Mouse (Mus musculus) cerebellum, adult 2 months (tissue): ENCODE results near the gene Igflr1. TPM values are rescaled to one million over a fixed set of nuclear protein-coding genes. Genes with fewer than 3 reads are reported as not detected.

Source experiments
- DNase-seq, 2 experiments: peaks; one replicate each; pipeline ENCODE4 v3.0.0; 2021
- H3K27ac ChIP-seq: fragments of 200-500 bp; 2 replicates; pipeline ENCODE4 v1.5.1; 2012; ENCODE audit warnings: low read length, control low read depth, inconsistent platforms; ENCODE audit not compliant: insufficient read depth
- H3K27me3 ChIP-seq: fragments of 200-500 bp; 2 replicates; pipeline ENCODE4 v1.6.1; 2012; ENCODE audit warnings: inconsistent platforms, mild to moderate bottlenecking, low read length, moderate library complexity; ENCODE audit not compliant: control insufficient read depth, insufficient read depth
- H3K4me1 ChIP-seq: fragments of 200-500 bp; 2 replicates; pipeline ENCODE4 v1.6.1; 2011; ENCODE audit warnings: low read length; ENCODE audit not compliant: control insufficient read depth, insufficient read depth
- H3K4me3 ChIP-seq: fragments of 200-500 bp; replicated peaks from 2 replicates; pipeline ENCODE3; 2011; ENCODE audit warnings: mild to moderate bottlenecking, low read depth, low read length, control low read depth; ENCODE audit not compliant: insufficient read depth
- CTCF ChIP-seq: fragments of 200-500 bp; IDR thresholded peaks from 2 replicates; pipeline ENCODE4 v1.5.1; 2011; ENCODE audit warnings: low read depth, mild to moderate bottlenecking, control low read depth, low read length, moderate library complexity, borderline replicate concordance; ENCODE audit not compliant: insufficient read depth
- POLR2A ChIP-seq: fragments of 200-500 bp; IDR thresholded peaks from 2 replicates; pipeline ENCODE4 v1.6.1; 2011; ENCODE audit warnings: low read length, control low read depth, borderline replicate concordance; ENCODE audit not compliant: insufficient read depth
- WGBS: fragments of 180-500 bp; shearing (Covaris S2); methylation state at CpG from one replicate; pipeline ENCODE4 v1.1.7; 2018; 5-methylcytosine and 5-hydroxymethylcytosine counted together
- polyA plus RNA-seq: library from polyadenylated mRNA; depleted of rRNA; stranded (reverse); fragments of >200 nt; gene quantifications from 2 replicates; pipeline ENCODE4 v1.2.3, GENCODE M21; 2012

Igflr1 gene
- polyA plus RNA-seq, 1 experiment, result 8.3 TPM

GRCm38 (mm10) chr7:30593579-30594509 is 28.6 kb downstream of the Igflr1 start:
- H3K27ac ChIP-seq, result no peak overlapping the region
- no peak overlapping the region for H3K4me3 ChIP-seq
- 52% methylated on average over 10 of the region's 10 CpGs for WGBS

DNA sequence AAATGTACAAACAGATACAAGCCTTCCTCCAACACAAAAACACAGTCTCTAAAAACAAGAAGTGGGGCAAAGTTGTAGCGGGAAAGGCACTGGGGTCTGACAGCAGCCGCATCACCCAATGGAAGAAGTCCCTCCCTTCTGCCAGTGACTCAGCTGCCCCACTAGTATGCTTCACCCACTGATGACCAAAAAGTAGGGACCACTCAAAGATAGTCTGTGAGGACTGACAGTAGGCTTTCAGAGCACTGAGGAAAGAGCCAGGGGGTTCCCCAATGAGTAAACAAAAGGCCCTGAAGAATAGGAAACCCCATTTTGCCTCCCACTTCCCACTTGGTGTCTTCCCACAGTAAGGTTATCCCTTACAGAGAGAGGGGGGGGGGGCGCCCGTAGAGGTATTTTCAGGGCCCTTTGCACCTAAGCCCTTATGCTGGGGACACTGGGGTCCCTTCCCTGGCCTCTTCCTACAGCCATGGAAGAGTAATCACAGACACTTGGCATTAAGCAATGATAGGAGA is 29.3 kb downstream of the Igflr1 start:
- H3K27me3 ChIP-seq, result no peaks in the 10 kb centered on the region
- no peak overlapping the region for H3K4me3 ChIP-seq
- no peaks in the 10 kb centered on the region for H3K4me1 ChIP-seq
- H3K27ac ChIP-seq, result no peak overlapping the region
- WGBS, result 58% methylated on average over 4 of the region's 4 CpGs
- TF ChIP-seq CTCF (no peak), POLR2A (no peak)
- no peak for DNase-seq

More at GRCm38 (mm10) chr7:30593579-30594509, 28.6 kb downstream of the Igflr1 start:
- no peak for DNase-seq
- no peaks in the 10 kb centered on the region for H3K27me3 ChIP-seq
- TF ChIP-seq CTCF, result no peak
- TF ChIP-seq POLR2A, result no peak
- no peaks in the 10 kb centered on the region for H3K4me1 ChIP-seq

DNA sequence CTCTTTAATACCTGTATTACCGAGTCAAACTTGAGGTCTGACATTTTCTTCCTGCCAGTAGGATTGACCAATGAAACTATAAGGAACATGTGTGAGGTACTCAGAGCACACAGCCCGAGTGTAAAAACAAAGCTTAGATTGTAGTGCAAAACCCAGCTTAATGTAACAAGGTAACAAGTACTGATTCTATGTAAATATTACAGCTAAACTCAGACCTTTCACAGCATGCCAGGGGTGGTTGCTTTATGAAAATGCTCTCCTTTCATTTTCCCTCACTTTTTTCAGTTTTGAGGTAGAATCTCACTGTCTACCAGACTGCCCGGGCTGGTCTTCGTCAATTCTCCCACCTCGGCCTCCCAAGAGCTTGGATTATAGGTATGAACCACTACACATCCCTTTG is 30.9 kb downstream of the Igflr1 start:
- H3K4me1 ChIP-seq, result peaks cover 6% of the 10 kb centered on the region
- no peak for TF ChIP-seq CTCF
- no peak for TF ChIP-seq POLR2A
- H3K27me3 ChIP-seq, result no peaks in the 10 kb centered on the region
- WGBS, result 84% methylated on average over 5 of the region's 5 CpGs
- H3K4me3 ChIP-seq, result no peak overlapping the region
- DNase-seq, result no peak
- H3K27ac ChIP-seq, result no peak overlapping the region

DNA sequence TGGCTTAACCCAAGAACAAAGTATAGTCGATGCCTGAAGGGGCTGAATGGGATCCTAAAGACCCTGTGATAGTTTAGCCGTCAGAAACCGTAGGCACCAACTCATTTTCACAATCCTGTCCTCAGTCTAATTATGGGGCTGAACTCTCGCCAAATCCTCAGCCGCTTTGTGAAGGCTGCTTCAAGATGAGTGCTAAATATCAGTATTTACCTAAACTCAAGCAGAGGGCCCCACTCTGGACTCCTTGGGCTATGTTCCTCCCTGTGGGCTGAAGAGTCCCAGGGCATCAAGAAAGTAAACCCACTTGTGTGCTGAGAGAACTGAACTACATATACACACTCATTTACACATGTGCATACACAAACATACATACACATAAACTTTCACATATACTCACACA is 31.6 kb downstream of the Igflr1 start:
- H3K27me3 ChIP-seq, result no peaks in the 10 kb centered on the region
- no peak for TF ChIP-seq POLR2A
- TF ChIP-seq CTCF, result no peak
- DNase-seq, result no peak
- H3K4me3 ChIP-seq, result no peak overlapping the region
- H3K27ac ChIP-seq, result no peak overlapping the region
- peaks cover 6% of the 10 kb centered on the region for H3K4me1 ChIP-seq
- 59% methylated on average over 5 of the region's 5 CpGs for WGBS

DNA sequence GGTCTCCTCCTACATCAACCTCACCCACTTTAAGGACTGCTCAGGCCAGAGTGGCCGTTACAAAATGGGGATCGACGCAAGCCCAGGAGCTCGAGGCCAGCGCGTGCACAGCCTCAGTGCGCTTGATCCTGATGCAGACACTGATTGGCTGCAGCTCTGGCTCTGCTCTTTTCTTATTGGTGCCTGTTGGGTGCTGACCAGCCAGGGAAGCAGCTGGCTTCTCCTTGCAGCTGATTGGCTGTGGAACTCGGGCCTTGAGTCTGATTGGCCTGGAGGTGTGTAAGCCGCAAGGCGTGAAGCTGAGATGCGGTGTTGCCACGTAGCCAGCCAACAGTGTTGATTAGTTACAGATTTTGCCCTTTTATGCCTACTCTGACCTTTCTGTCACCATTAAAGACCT is 33.6 kb downstream of the Igflr1 start, which contains the start of gene Zbtb32:
Zbtb32 (minus strand) TSS at position 124 of the 400 bp plus-strand sequence.
- no peaks in the 10 kb centered on the region for H3K27me3 ChIP-seq
- peaks cover 6% of the 10 kb centered on the region for H3K4me1 ChIP-seq
- peak within 1 kb of the TSS; percentile 15 for H3K4me3 ChIP-seq
- TF ChIP-seq POLR2A (no peak), CTCF (no peak)
- DNase-seq, result no peak
- 93% methylated on average over 12 of the region's 12 CpGs for WGBS
- no peak within 1 kb of the TSS for H3K27ac ChIP-seq

- TF ChIP-seq CTCF (no peak), POLR2A (peak; percentile 59; the same call in 1 of the 2 replicates)
- no peaks in the 10 kb centered on the region for H3K27me3 ChIP-seq
- peak overlapping the region; percentile 37; the same call in 1 of the 2 replicates for H3K27ac ChIP-seq
- H3K4me3 ChIP-seq, result peak overlapping the region; percentile 31
- peak; percentile 95 to 98 for DNase-seq
- H3K4me1 ChIP-seq, result peaks cover 6% of the 10 kb centered on the region
- WGBS, result 2% methylated on average over 16 of the region's 16 CpGs
Observed at GRCm38 (mm10) chr7:30599933-30600353, 34.7 kb downstream of the Igflr1 start.

DNA sequence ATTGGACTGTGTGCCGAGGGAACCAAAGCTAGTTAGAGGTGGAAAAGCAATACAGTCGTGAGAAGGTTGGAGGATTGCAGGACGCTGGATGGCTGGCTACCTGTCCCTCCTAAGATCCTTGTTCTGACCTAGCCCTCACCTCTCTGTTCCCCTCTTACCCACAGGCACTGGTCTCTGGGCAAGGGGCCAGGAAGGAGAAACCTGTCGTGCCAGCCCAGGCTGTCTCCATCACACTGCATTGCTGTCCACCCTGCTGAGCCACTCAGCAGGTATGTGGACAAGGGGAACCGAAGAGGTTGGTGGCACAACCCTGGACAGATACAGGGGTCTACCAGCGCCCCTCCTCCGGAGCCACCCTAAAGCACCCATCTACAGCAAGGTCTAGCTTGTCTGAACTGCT is 35.4 kb downstream of the Igflr1 start:
- peak overlapping the region; percentile 37; the same call in 1 of the 2 replicates for H3K27ac ChIP-seq
- H3K4me1 ChIP-seq, result peaks cover 6% of the 10 kb centered on the region
- H3K27me3 ChIP-seq, result no peaks in the 10 kb centered on the region
- WGBS, result 45% methylated on average over 7 of the region's 7 CpGs
- DNase-seq, result no peak
- H3K4me3 ChIP-seq, result no peak overlapping the region
- TF ChIP-seq CTCF (no peak), POLR2A (no peak)

DNA sequence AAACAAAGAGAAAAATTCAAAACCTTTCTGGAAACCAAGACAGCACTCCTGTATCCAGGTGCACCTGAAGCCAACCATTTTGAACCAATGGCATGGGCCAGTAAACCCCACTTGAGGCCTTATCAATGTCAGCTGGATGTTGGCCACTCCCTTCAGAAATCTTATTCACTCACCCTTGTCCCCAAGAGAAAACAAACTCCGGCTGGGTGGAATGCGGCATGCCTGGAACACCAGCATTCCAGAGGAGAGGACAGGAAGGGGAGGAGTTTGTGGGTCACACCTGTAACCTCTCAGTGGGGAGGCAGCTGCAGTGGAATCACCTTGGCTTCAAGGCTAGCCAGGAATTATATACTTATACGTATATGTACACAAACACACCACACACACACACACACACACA is 37.4 kb downstream of the Igflr1 start:
- DNase-seq, result no peak
- Histone ChIP-seq H3K4me1 (peaks cover 6% of the 10 kb centered on the region), H3K4me3 (no peak overlapping the region), H3K27ac (no peak overlapping the region), H3K27me3 (no peaks in the 10 kb centered on the region)
- WGBS, result 72% methylated on average over 3 of the region's 3 CpGs
- TF ChIP-seq POLR2A (no peak), CTCF (no peak)
